Mouse (Mus musculus): ENCODE results near the gene Gdpd2. TPM values are rescaled to one million over a fixed set of nuclear protein-coding genes. Genes with fewer than 3 reads are reported as not detected.

The Gdpd2 gene
- polyA plus RNA-seq, 1 experiment, result not detected

GRCm38 (mm10) chrX:100740785-100741184 is 11.1 kb downstream of the Gdpd2 start:
- Histone ChIP-seq H3K27me3 (ENCODE audit: control insufficient read depth, insufficient read depth, low read length, poor library complexity, severe bottlenecking) (no peaks in the 10 kb centered on the region), H3K4me1 (ENCODE audit: control insufficient read depth, insufficient read depth, low read length) (no peaks in the 10 kb centered on the region)
- TF ChIP-seq EP300 (IDR thresholded peaks at IDR 0.05; ENCODE audit: insufficient read depth, low read depth, low read length) (no peak), POLR2A (IDR thresholded peaks at IDR 0.05; ENCODE audit: insufficient read depth, low read length) (no peak), CTCF (IDR thresholded peaks at IDR 0.05; ENCODE audit: low read depth, low read length) (no peak)

GRCm38 (mm10) chrX:100741940-100742339 is 12.3 kb downstream of the Gdpd2 start:
- TF ChIP-seq POLR2A (IDR thresholded peaks at IDR 0.05; ENCODE audit: insufficient read depth, low read length), result no peak
- TF ChIP-seq CTCF (IDR thresholded peaks at IDR 0.05; ENCODE audit: low read depth, low read length), result peak; percentile 75
- no peak for TF ChIP-seq EP300 (IDR thresholded peaks at IDR 0.05; ENCODE audit: insufficient read depth, low read depth, low read length)
- no peaks in the 10 kb centered on the region for H3K27me3 ChIP-seq (ENCODE audit: control insufficient read depth, insufficient read depth, low read length, poor library complexity, severe bottlenecking)
- H3K36me3 ChIP-seq (ENCODE audit: control insufficient read depth, insufficient read depth, low read length, poor library complexity, severe bottlenecking), result no peaks in the 10 kb centered on the region
- no peaks in the 10 kb centered on the region for H3K9me3 ChIP-seq (replicated peaks; ENCODE audit: control insufficient read depth, insufficient read depth, low read length, poor library complexity, severe bottlenecking)
- H3K4me3 ChIP-seq (ENCODE audit: low read depth, low read length), result no peak overlapping the region
- no peak overlapping the region for H3K27ac ChIP-seq (ENCODE audit: insufficient read depth, low read length)
- no peaks in the 10 kb centered on the region for H3K4me1 ChIP-seq (ENCODE audit: control insufficient read depth, insufficient read depth, low read length)
- H3K9ac ChIP-seq (ENCODE audit: low read depth, poor library complexity, severe bottlenecking), result no peak overlapping the region

More at GRCm38 (mm10) chrX:100740785-100741184, 11.1 kb downstream of the Gdpd2 start:
- Histone ChIP-seq H3K9ac (ENCODE audit: low read depth, poor library complexity, severe bottlenecking) (no peak overlapping the region), H3K9me3 (replicated peaks; ENCODE audit: control insufficient read depth, insufficient read depth, low read length, poor library complexity, severe bottlenecking) (no peaks in the 10 kb centered on the region), H3K4me3 (ENCODE audit: low read depth, low read length) (no peak overlapping the region), H3K27ac (ENCODE audit: insufficient read depth, low read length) (no peak overlapping the region), H3K36me3 (ENCODE audit: control insufficient read depth, insufficient read depth, low read length, poor library complexity, severe bottlenecking) (no peaks in the 10 kb centered on the region)

DNA sequence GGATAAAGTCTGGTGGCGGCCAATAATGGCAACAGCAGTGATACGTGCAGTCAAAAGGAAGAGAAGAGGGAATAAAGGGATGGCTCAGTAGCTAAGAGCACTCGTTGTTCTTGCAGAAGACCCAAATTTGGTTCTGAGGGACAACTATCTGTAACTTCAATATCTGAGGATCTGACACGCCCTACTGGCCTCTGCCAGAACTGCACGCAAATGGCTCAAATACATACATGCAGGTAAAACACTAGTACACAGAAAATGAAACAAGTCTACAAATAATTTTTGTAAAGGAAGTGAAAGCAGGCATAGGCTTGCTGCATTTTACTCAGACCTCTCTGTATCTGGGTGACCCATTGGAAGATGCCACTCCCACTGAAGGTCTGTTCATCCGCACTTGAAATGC is 36.2 kb downstream of the Gdpd2 start:
- Histone ChIP-seq H3K4me3 (ENCODE audit: low read depth, low read length) (no peak overlapping the region), H3K9ac (ENCODE audit: low read depth, poor library complexity, severe bottlenecking) (no peak overlapping the region), H3K27ac (ENCODE audit: insufficient read depth, low read length) (no peak overlapping the region), H3K27me3 (ENCODE audit: control insufficient read depth, insufficient read depth, low read length, poor library complexity, severe bottlenecking) (no peaks in the 10 kb centered on the region), H3K9me3 (replicated peaks; ENCODE audit: control insufficient read depth, insufficient read depth, low read length, poor library complexity, severe bottlenecking) (no peaks in the 10 kb centered on the region), H3K4me1 (ENCODE audit: control insufficient read depth, insufficient read depth, low read length) (no peaks in the 10 kb centered on the region), H3K36me3 (ENCODE audit: control insufficient read depth, insufficient read depth, low read length, poor library complexity, severe bottlenecking) (no peaks in the 10 kb centered on the region)
- no peak for TF ChIP-seq CTCF (IDR thresholded peaks at IDR 0.05; ENCODE audit: low read depth, low read length)
- TF ChIP-seq EP300 (IDR thresholded peaks at IDR 0.05; ENCODE audit: insufficient read depth, low read depth, low read length), result no peak
- no peak for TF ChIP-seq POLR2A (IDR thresholded peaks at IDR 0.05; ENCODE audit: insufficient read depth, low read length)

GRCm38 (mm10) chrX:100767181-100767884 is 37.7 kb downstream of the Gdpd2 start, which contains the start of gene Dlg3:
Gene Dlg3, plus strand, starts transcription at chrX:100767722.
- Histone ChIP-seq H3K9me3 (replicated peaks; ENCODE audit: control insufficient read depth, insufficient read depth, low read length, poor library complexity, severe bottlenecking) (no peaks in the 10 kb centered on the region), H3K27me3 (ENCODE audit: control insufficient read depth, insufficient read depth, low read length, poor library complexity, severe bottlenecking) (no peaks in the 10 kb centered on the region), H3K36me3 (ENCODE audit: control insufficient read depth, insufficient read depth, low read length, poor library complexity, severe bottlenecking) (no peaks in the 10 kb centered on the region), H3K4me3 (ENCODE audit: low read depth, low read length) (peak within 1 kb of the TSS; percentile 34), H3K9ac (ENCODE audit: low read depth, poor library complexity, severe bottlenecking) (peak within 1 kb of the TSS; percentile 47), H3K4me1 (ENCODE audit: control insufficient read depth, insufficient read depth, low read length) (no peaks in the 10 kb centered on the region), H3K27ac (ENCODE audit: insufficient read depth, low read length) (no peak within 1 kb of the TSS)
- TF ChIP-seq POLR2A (IDR thresholded peaks at IDR 0.05; ENCODE audit: insufficient read depth, low read length) (no peak), CTCF (IDR thresholded peaks at IDR 0.05; ENCODE audit: low read depth, low read length) (no peak), EP300 (IDR thresholded peaks at IDR 0.05; ENCODE audit: insufficient read depth, low read depth, low read length) (no peak)

GRCm38 (mm10) chrX:100767885-100768626 is 38.4 kb downstream of the Gdpd2 start:
- Histone ChIP-seq H3K9ac (ENCODE audit: low read depth, poor library complexity, severe bottlenecking) (peak overlapping the region; percentile 47), H3K36me3 (ENCODE audit: control insufficient read depth, insufficient read depth, low read length, poor library complexity, severe bottlenecking) (no peaks in the 10 kb centered on the region), H3K4me3 (ENCODE audit: low read depth, low read length) (peak overlapping the region; percentile 34), H3K27me3 (ENCODE audit: control insufficient read depth, insufficient read depth, low read length, poor library complexity, severe bottlenecking) (no peaks in the 10 kb centered on the region), H3K9me3 (replicated peaks; ENCODE audit: control insufficient read depth, insufficient read depth, low read length, poor library complexity, severe bottlenecking) (no peaks in the 10 kb centered on the region), H3K27ac (ENCODE audit: insufficient read depth, low read length) (no peak overlapping the region), H3K4me1 (ENCODE audit: control insufficient read depth, insufficient read depth, low read length) (no peaks in the 10 kb centered on the region)
- TF ChIP-seq CTCF (IDR thresholded peaks at IDR 0.05; ENCODE audit: low read depth, low read length) (no peak), EP300 (IDR thresholded peaks at IDR 0.05; ENCODE audit: insufficient read depth, low read depth, low read length) (no peak), POLR2A (IDR thresholded peaks at IDR 0.05; ENCODE audit: insufficient read depth, low read length) (no peak)

DNA sequence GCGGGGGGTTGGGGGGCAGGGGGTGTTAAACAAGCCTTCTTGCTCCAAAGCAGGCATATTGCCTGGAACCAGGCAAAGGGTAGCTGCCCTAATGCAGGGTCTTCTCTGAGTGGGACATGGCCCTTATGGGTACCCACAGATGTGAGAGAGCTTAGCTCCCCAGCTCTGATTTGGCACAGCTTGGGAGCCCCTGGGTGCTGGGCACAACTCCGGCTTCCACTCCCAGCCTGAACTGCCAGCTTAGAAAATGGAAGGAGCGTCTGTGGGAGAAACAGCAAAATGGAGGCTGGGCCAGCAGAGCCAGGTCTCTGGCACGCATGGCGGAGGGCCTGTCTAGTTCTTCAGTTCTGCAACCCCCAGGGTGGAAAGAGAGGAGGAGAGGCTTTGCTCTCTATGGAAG is 39.6 kb downstream of the Gdpd2 start:
- Histone ChIP-seq H3K4me1 (ENCODE audit: control insufficient read depth, insufficient read depth, low read length) (no peaks in the 10 kb centered on the region), H3K27me3 (ENCODE audit: control insufficient read depth, insufficient read depth, low read length, poor library complexity, severe bottlenecking) (no peaks in the 10 kb centered on the region), H3K9ac (ENCODE audit: low read depth, poor library complexity, severe bottlenecking) (no peak overlapping the region), H3K9me3 (replicated peaks; ENCODE audit: control insufficient read depth, insufficient read depth, low read length, poor library complexity, severe bottlenecking) (no peaks in the 10 kb centered on the region), H3K4me3 (ENCODE audit: low read depth, low read length) (no peak overlapping the region), H3K36me3 (ENCODE audit: control insufficient read depth, insufficient read depth, low read length, poor library complexity, severe bottlenecking) (no peaks in the 10 kb centered on the region), H3K27ac (ENCODE audit: insufficient read depth, low read length) (no peak overlapping the region)
- no peak for TF ChIP-seq POLR2A (IDR thresholded peaks at IDR 0.05; ENCODE audit: insufficient read depth, low read length)
- TF ChIP-seq CTCF (IDR thresholded peaks at IDR 0.05; ENCODE audit: low read depth, low read length), result no peak
- no peak for TF ChIP-seq EP300 (IDR thresholded peaks at IDR 0.05; ENCODE audit: insufficient read depth, low read depth, low read length)
